Mouse (Mus musculus): ENCODE measurements around the gene Auts2. TPM values are rescaled to one million over a fixed set of nuclear protein-coding genes. Genes with fewer than 3 reads are reported as not detected.

Gene Auts2
- total RNA-seq, 4 experiments from 2014 or later = 86.9 to 97.6 (median 89.2) TPM

- DNase-seq (ENCODE audit: low spot score in 2 of 2) = no peak
Measured at GRCm38 (mm10) chr5:132452381-132452780, 90.8 kb downstream of the Auts2 start.

GRCm38 (mm10) chr5:132450071-132450470, 93.1 kb downstream of the Auts2 start:
- DNase-seq (ENCODE audit: low spot score in 2 of 2) = no peak

GRCm38 (mm10) chr5:132448401-132449066, 94.6 kb downstream of the Auts2 start:
- DNase-seq (ENCODE audit: low spot score in 2 of 2) = no peak

GRCm38 (mm10) chr5:132445213-132445954, 97.8 kb downstream of the Auts2 start:
- no peak for DNase-seq (ENCODE audit: low spot score in 2 of 2)

DNA sequence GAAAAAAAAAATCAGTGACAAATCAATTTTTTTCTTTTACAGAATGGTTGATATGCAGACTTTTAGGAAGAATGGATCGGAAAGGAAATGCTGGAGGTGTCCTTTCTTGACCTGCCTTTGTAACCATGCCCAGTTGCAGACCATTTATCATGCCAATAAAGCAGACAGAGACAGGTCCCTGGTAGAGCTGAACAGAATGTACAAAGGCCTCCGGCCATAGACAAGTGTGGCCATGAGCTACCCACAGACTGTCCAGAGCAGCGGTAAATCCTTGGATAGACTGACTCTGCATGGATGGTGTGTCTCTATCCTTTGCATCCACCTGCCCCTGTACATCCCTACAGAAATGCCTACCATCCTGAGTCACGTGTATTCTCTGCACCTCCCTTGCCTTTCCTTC, 100.2 kb downstream of the Auts2 start:
- DNase-seq (ENCODE audit: low spot score in 2 of 2) = no peak

- DNase-seq (ENCODE audit: low spot score in 2 of 2) = no peak
Measured at GRCm38 (mm10) chr5:132438414-132438813, 104.7 kb downstream of the Auts2 start.

- peak in 1 of 2 experiments; percentile 27 for DNase-seq (ENCODE audit: low spot score in 2 of 2)
Measured at GRCm38 (mm10) chr5:132437994-132438393, 105.2 kb downstream of the Auts2 start.

DNA sequence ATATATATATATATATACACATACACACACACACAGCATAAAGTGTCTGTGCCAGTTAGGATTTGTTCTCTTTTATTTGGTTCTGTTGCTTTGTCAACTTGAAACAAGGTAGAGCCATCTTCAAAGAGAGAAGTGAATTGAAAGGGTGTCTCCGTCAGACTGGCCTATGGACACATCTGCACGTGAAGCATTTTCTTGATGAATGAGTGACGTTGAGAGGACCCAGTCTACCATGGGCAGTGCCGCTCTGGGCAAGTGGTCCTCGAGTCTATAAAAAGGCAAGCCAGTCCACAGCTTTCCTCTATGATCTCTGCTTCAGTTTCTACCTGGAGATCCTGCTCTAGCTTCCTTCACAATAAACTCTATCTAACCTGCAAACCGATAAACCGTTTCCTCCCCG, 105.7 kb downstream of the Auts2 start:
- no peak for DNase-seq (ENCODE audit: low spot score in 2 of 2)

DNA sequence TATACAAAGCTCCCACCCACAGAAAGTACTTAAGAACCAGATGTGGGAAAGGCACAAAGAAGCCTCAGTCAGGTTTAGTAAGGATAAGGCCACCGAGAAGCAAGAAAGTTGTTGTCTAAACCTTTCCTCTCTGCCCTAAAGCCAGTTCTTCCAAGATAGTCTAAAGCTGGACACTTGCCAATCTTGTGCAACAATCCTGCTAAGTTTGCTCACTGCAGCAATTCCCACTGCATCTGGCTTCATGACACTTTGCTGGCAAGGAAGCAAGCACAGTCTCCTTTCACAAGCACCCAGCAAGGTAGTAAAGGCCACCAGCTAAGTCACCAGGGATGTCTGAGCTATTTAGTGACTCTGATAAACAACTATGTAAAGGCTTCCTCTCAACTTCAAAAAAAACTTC, 106.2 kb downstream of the Auts2 start:
- DNase-seq (ENCODE audit: low spot score in 2 of 2) = no peak

- DNase-seq (ENCODE audit: low spot score in 2 of 2) = no peak
Measured at GRCm38 (mm10) chr5:132436473-132436872, 106.7 kb downstream of the Auts2 start.

DNA sequence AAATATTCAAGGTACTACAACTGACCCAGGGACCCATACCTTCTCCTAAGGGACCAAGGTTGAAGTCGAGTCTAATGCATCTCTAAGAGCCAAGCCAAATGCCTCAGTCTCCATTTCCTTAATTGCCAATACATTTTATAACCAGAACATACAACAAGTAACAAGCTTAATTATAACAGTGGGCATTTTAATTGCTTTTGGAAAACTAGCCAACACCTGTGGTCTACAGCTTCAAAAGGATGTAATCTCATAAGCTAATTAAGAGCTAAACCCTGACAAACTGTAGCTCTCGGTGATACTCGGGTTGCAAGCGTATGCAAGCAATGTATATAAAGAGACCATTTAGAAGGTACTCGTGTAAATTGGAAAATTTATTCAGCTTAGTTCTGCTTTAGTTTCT, 107.7 kb downstream of the Auts2 start:
- no peak for DNase-seq (ENCODE audit: low spot score in 2 of 2)

- DNase-seq (ENCODE audit: low spot score in 2 of 2) = no peak
Measured at GRCm38 (mm10) chr5:132433377-132434115, 109.6 kb downstream of the Auts2 start.

- DNase-seq (ENCODE audit: low spot score in 2 of 2) = no peak
Measured at GRCm38 (mm10) chr5:132429363-132429762, 113.8 kb downstream of the Auts2 start.

GRCm38 (mm10) chr5:132426342-132426741, 116.8 kb downstream of the Auts2 start:
- DNase-seq (ENCODE audit: low spot score in 2 of 2) = no peak

DNA sequence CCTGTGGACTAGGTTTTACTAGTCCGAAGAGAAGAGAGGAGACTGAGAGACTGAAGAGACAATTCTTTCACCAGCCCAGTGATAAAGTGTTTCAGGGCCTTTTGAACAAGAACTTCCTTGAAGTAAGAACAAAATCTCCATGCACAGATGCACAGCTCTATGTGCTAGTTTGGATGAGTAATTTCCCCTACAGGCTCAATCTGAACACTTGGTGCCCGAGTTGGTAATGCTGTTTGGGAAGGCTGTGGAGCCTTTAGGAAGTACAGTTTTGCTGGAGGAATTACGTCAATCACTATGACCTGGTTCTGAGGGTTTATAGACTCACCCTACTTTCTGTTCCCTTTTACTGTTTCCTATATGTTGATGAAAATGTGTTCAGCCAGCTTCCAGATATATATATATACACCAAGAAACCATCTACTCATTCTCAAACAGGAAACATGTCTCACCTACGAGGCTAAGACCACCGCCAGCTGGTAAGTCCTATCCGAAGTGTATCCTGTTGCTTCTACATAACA, 117.3 kb downstream of the Auts2 start:
- DNase-seq (ENCODE audit: low spot score in 2 of 2) = no peak

- no peak for DNase-seq (ENCODE audit: low spot score in 2 of 2)
Measured at GRCm38 (mm10) chr5:132410338-132410852, 132.7 kb downstream of the Auts2 start.

DNA sequence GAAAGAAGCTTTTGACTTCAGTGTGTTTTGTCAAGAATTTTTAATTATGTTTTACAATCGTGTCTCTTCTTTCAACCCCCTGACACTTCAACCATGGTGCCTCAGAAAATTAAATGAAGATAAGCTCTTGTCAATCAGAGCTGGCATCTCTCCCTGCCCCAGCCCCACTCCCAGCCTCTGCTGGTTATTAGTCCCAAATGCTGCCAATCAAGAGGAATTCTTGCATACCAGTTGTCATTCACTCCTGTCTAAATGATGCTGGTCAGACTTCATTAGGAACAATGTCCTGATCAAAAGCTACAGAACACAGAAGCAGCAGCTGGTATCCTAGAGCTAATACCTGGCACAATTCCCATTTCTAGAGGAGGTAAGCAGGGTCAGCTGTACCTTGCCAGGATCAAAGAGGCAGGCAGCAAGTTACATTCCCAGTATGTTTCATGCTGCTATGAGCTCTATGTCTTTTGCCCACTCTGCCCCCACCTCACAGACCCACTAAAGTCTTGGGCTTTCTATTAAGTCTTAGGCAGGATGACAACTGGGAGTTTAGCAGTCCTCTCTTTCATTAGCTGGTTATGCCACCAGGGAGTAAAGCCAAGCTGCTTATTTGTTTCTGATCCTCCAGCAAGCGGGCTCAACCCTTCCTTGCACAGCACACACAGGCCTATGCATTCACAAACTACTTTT, 134.1 kb downstream of the Auts2 start:
- no peak for DNase-seq (ENCODE audit: low spot score in 2 of 2)

GRCm38 (mm10) chr5:132400556-132400955, 142.6 kb downstream of the Auts2 start:
- no peak for DNase-seq (ENCODE audit: low spot score in 2 of 2)

- peak in 1 of 2 experiments; percentile 42 for DNase-seq (ENCODE audit: low spot score in 2 of 2)
Measured at GRCm38 (mm10) chr5:132399486-132399885, 143.7 kb downstream of the Auts2 start.

- no peak for DNase-seq (ENCODE audit: low spot score in 2 of 2)
Measured at GRCm38 (mm10) chr5:132395922-132396321, 147.2 kb downstream of the Auts2 start.

Measured in left cerebral cortex, adult 8-10 months (tissue).